Mouse (Mus musculus): ENCODE results near the gene Tom1l2.

The Tom1l2 gene

GRCm38 (mm10) chr11:60182741-60183140 lies 170.0 kb downstream of the Tom1l2 start:
- in situ Hi-C loops (cut with MboI, MseI), result no loop called here

- in situ Hi-C loops (cut with MboI, MseI), result no loop called here
These were observed 170.5 kb downstream of the Tom1l2 start for GRCm38 (mm10) chr11:60182116-60182670.

GRCm38 (mm10) chr11:60178506-60178905 lies 174.2 kb downstream of the Tom1l2 start:
- in situ Hi-C loops (cut with MboI, MseI), result no loop called here

- in situ Hi-C loops (cut with MboI, MseI), result no loop called here
These were observed 174.7 kb downstream of the Tom1l2 start for GRCm38 (mm10) chr11:60178005-60178404.

GRCm38 (mm10) chr11:60176975-60177657 lies 175.6 kb downstream of the Tom1l2 start:
- in situ Hi-C loops (cut with MboI, MseI), result no loop called here

Measured in T-helper 2 cell (primary cell).